Mouse (Mus musculus) CH12.LX (cell line): ENCODE measurements around the gene Tmem128. TPM values are rescaled to one million over a fixed set of nuclear protein-coding genes. Genes with fewer than 3 reads are reported as not detected.

Source experiments
- DNase-seq: peaks from one replicate; pipeline ENCODE4 v3.0.0-alpha.2; 2013; ENCODE audit errors: extremely low read depth
- H3K27ac ChIP-seq: 2 replicates; pipeline ENCODE4 v1.5.1; 2012; ENCODE audit warnings: low read depth, mild to moderate bottlenecking, control low read depth, moderate library complexity; ENCODE audit not compliant: insufficient read depth
- H3K27me3 ChIP-seq: replicated peaks from 2 replicates; pipeline ENCODE3; 2012; ENCODE audit warnings: inconsistent platforms
- H3K36me3 ChIP-seq, 2 experiments: replicated peaks in 1 of 2; 2 replicates each; pipeline versions ENCODE3 to v1.6.1; 2012; ENCODE audit warnings: inconsistent platforms in 1 of 2, low read length in 1 of 2, mild to moderate bottlenecking in 1 of 2, mixed read lengths in 1 of 2, moderate library complexity in 1 of 2; ENCODE audit not compliant: control insufficient read depth in 1 of 2, insufficient read depth in 1 of 2
- H3K4me1 ChIP-seq, 2 experiments: 2 replicates each; pipeline ENCODE4 v1.6.1; 2012; ENCODE audit warnings: inconsistent platforms in 1 of 2, moderate library complexity in 1 of 2; ENCODE audit not compliant: insufficient read depth in 2 of 2, control insufficient read depth in 1 of 2
- H3K4me2 ChIP-seq: 2 replicates; pipeline ENCODE4 v1.6.1; 2012; ENCODE audit warnings: low read depth, mild to moderate bottlenecking, control low read depth; ENCODE audit not compliant: poor library complexity, insufficient read depth, severe bottlenecking
- H3K4me3 ChIP-seq, 3 experiments: fragments of 150-350 bp in 1 of 3; sonication (generic) in 1 of 3; replicated peaks in 1 of 3; 2 replicates each; pipeline versions ENCODE3 to v1.5.1; 2011 to 2012; ENCODE audit warnings: low read depth in 2 of 3, low read length in 2 of 3, mild to moderate bottlenecking in 2 of 3, moderate library complexity in 2 of 3, control low read depth in 1 of 3, improper control_type of control experiment in 1 of 3, inconsistent platforms in 1 of 3, mixed read lengths in 1 of 3; ENCODE audit not compliant: poor library complexity in 1 of 3
- H3K79me2 ChIP-seq: replicated peaks from 2 replicates; pipeline ENCODE4 v1.6.1; 2012; ENCODE audit warnings: mild to moderate bottlenecking, moderate library complexity; ENCODE audit not compliant: control insufficient read depth, poor library complexity, insufficient read depth, severe bottlenecking; ENCODE audit errors: extremely low read depth
- H3K9ac ChIP-seq: 2 replicates; pipeline ENCODE4 v1.6.1; 2012; ENCODE audit warnings: low read depth, mild to moderate bottlenecking, control low read depth, moderate library complexity; ENCODE audit not compliant: insufficient read depth
- H3K9me3 ChIP-seq: replicated peaks from 2 replicates; pipeline ENCODE3; 2012; ENCODE audit warnings: low read length, inconsistent platforms, mixed read lengths
- CHD2 ChIP-seq: IDR thresholded peaks from 2 replicates; pipeline ENCODE4 v1.6.1; 2011; ENCODE audit warnings: low read length, improper control_type of control experiment
- ETS1 ChIP-seq: conservative IDR thresholded peaks from 2 replicates; pipeline ENCODE4 v1.6.1; 2012; ENCODE audit warnings: low read depth, mild to moderate bottlenecking, inconsistent platforms, low read length, improper control_type of control experiment, moderate library complexity
- HCFC1 ChIP-seq: IDR thresholded peaks from 2 replicates; pipeline ENCODE4 v1.6.1; 2012; ENCODE audit warnings: low read depth, mild to moderate bottlenecking, inconsistent platforms, low read length, improper control_type of control experiment
- KAT2A ChIP-seq: IDR thresholded peaks from 2 replicates; pipeline ENCODE4 v1.6.1; 2012; ENCODE audit warnings: low read length, improper control_type of control experiment, inconsistent platforms; ENCODE audit not compliant: insufficient replicate concordance
- MAFK ChIP-seq: IDR thresholded peaks from 2 replicates; pipeline ENCODE4 v1.6.1; 2011; ENCODE audit warnings: low read length, improper control_type of control experiment; ENCODE audit not compliant: insufficient replicate concordance
- NELFE ChIP-seq: IDR thresholded peaks from 2 replicates; pipeline ENCODE4 v1.6.1; 2011; ENCODE audit warnings: low read depth, low read length, improper control_type of control experiment
- UBTF ChIP-seq: IDR thresholded peaks from 2 replicates; pipeline ENCODE4 v1.6.1; 2012; ENCODE audit warnings: low read depth, mild to moderate bottlenecking, inconsistent platforms, low read length, improper control_type of control experiment, moderate library complexity
- USF1 ChIP-seq: IDR thresholded peaks from 2 replicates; pipeline ENCODE4 v1.6.1; 2014; ENCODE audit warnings: low read depth, mild to moderate bottlenecking, inconsistent platforms, low read length, improper control_type of control experiment
- ZC3H11A ChIP-seq: IDR thresholded peaks from 2 replicates; pipeline ENCODE4 v1.6.1; 2012; ENCODE audit warnings: low read depth, mild to moderate bottlenecking, inconsistent platforms, low read length, improper control_type of control experiment
- ZNF384 ChIP-seq: IDR thresholded peaks from 2 replicates; pipeline ENCODE4 v1.6.1; 2012; ENCODE audit warnings: low read depth, low read length, improper control_type of control experiment, inconsistent platforms
- dilution Hi-C: fragments of 300-500 bp; cut with MboI; formaldehyde crosslinking; loops from 2 replicates; pipeline ENCODE4 v1.14.3; 2020; ENCODE audit warnings: low sequenced_read_pairs; ENCODE audit not compliant: extremely low pct_unique_long_range_greater_than_20kb, extremely low pct_ligation_motif_present
- in situ Hi-C: fragments of 300-500 bp; cut with MboI; formaldehyde crosslinking; loops from 3 replicates; pipeline ENCODE4 v1.14.3; 2019; ENCODE audit warnings: low sequenced_read_pairs, low pct_ligation_motif_present, low pct_unique_long_range_greater_than_20kb, mixed read lengths
- polyA plus RNA-seq: library from polyadenylated mRNA; unstranded; fragments of >175 nt; gene quantifications from 2 replicates; pipeline ENCODE4 v1.2.1, GENCODE M21; 2012; ENCODE audit warnings: low read depth; ENCODE audit not compliant: insufficient read length
- total RNA-seq, 2 experiments: library from RNA; depleted of rRNA; stranded (reverse); fragments of 300-350 nt in 1 of 2; fragments of >200 nt in 1 of 2; gene quantifications; 2 replicates each; pipeline ENCODE4 v1.2.3; 2012 to 2014

The Tmem128 gene
- total and polyA plus RNA-seq, 3 experiments = 43.5 to 113 (median 64.1) TPM

GRCm38 (mm10) chr5:38309795-38310194 is 49.8 kb downstream of the Tmem128 start:
- peaks cover 29% of the 10 kb centered on the region for H3K27me3 ChIP-seq
- dilution Hi-C loops = no loop called here
- no peak overlapping the region for H3K27ac ChIP-seq

More at GRCm38 (mm10) chr5:38309795-38310194, 49.8 kb downstream of the Tmem128 start:
- TF ChIP-seq UBTF (no peak), ZNF384 (no peak), ETS1 (no peak), KAT2A (no peak), NELFE (no peak), MAFK (no peak), CHD2 (no peak), HCFC1 (no peak), ZC3H11A (no peak), USF1 (no peak)
- Histone ChIP-seq H3K9ac (no peak overlapping the region), H3K9me3 (no peaks in the 10 kb centered on the region), H3K79me2 (no peaks in the 10 kb centered on the region), H3K4me2 (no peak overlapping the region), H3K36me3 (no peaks in the 10 kb centered on the region), H3K4me3 (no peak overlapping the region), H3K4me1 (peaks cover 0 to 8% of the 10 kb centered on the region in 2 experiments; a peak in 1 of 4 replicates)
- in situ Hi-C loops = loop anchor here (10.0 to 25.0 kb wide), 2 partner anchors 195 to 303 kb away; partner anchors contain the start of gene Slc2a9
- no peak for DNase-seq

Other genes with a start within 250 kb of the Tmem128 start
- 28.7 and 29.4 TPM in 2 replicates for gene Stx18, start 221.4 kb upstream of the Tmem128 start, total RNA-seq (2012; rRNA removed)
- 26.3 and 31.1 TPM in 2 replicates for gene Stx18, start 221.4 kb upstream of the Tmem128 start, total RNA-seq (2014; rRNA removed)
- gene Stx18, start 221.4 kb upstream of the Tmem128 start, polyA plus RNA-seq = 35.8 and 40.0 TPM in 2 replicates
- gene Nsg1, start 100.3 kb upstream of the Tmem128 start, total RNA-seq (2012; rRNA removed) = 0.04 TPM in 1 of 2 replicates, not detected in the other
- gene Nsg1, start 100.3 kb upstream of the Tmem128 start, total RNA-seq (2014; rRNA removed) = not detected in 2 replicates
- not detected in 2 replicates for gene Nsg1, start 100.3 kb upstream of the Tmem128 start, polyA plus RNA-seq
- gene Zbtb49, start 39.7 kb upstream of the Tmem128 start, total RNA-seq (2012; rRNA removed) = 8.2 and 9.1 TPM in 2 replicates
- 4.9 and 6.1 TPM in 2 replicates for gene Zbtb49, start 39.7 kb upstream of the Tmem128 start, total RNA-seq (2014; rRNA removed)
- gene Zbtb49, start 39.7 kb upstream of the Tmem128 start, polyA plus RNA-seq = 4.7 and 6.0 TPM in 2 replicates
- 134 and 169 TPM in 2 replicates for gene Lyar, start 39.7 kb upstream of the Tmem128 start, total RNA-seq (2012; rRNA removed)
- gene Lyar, start 39.7 kb upstream of the Tmem128 start, total RNA-seq (2014; rRNA removed) = 182 and 195 TPM in 2 replicates
- gene Lyar, start 39.7 kb upstream of the Tmem128 start, polyA plus RNA-seq = 314 and 382 TPM in 2 replicates
- not detected in 2 replicates for gene Otop1, start 15.8 kb downstream of the Tmem128 start, total RNA-seq (2012; rRNA removed)
- gene Otop1, start 15.8 kb downstream of the Tmem128 start, total RNA-seq (2014; rRNA removed) = not detected in 2 replicates
- not detected in 2 replicates for gene Otop1, start 15.8 kb downstream of the Tmem128 start, polyA plus RNA-seq
- not detected in 2 replicates for gene Drd5, start 59.2 kb downstream of the Tmem128 start, total RNA-seq (2012; rRNA removed)
- gene Drd5, start 59.2 kb downstream of the Tmem128 start, total RNA-seq (2014; rRNA removed) = not detected in 2 replicates
- gene Drd5, start 59.2 kb downstream of the Tmem128 start, polyA plus RNA-seq = not detected in 2 replicates
- gene Slc2a9, start 243.0 kb downstream of the Tmem128 start, total RNA-seq (2012; rRNA removed) = 1.3 and 1.6 TPM in 2 replicates
- 1.7 and 2.3 TPM in 2 replicates for gene Slc2a9, start 243.0 kb downstream of the Tmem128 start, total RNA-seq (2014; rRNA removed)
- gene Slc2a9, start 243.0 kb downstream of the Tmem128 start, polyA plus RNA-seq = 2.8 and 3.3 TPM in 2 replicates